In genomic region chr13:70871049-70871448, GRCm38 (mm10) we compare ENCODE assay signal across 20 mouse cellular contexts. TPM values are rescaled to one million over a fixed set of nuclear protein-coding genes. Genes with fewer than 3 reads are reported as not detected.
DNase-seq lines count a peak whose midpoint lies in the region; ATAC-seq and TF ChIP-seq lines count a peak whose summit lies in the region.
"Had no signal": no experiment of that assay in that cellular context is flagged by ENCODE, and none has a peak within 500 bp of the region (broad histone marks: within the 10 kb centered on the region; RNA-seq: fewer than 3 reads in every experiment).

No protein-coding gene starts in this region.

- ATAC-seq in midbrain, embryonic 14.5 days (ENCODE audit: low FRiP score, low TSS enrichment): no peak
- no peak for ATAC-seq in midbrain, embryonic 15.5 days (replicated peaks)
- ATAC-seq in forebrain, embryonic 15.5 days (replicated peaks): peak; percentile 58; the same call in 1 of the 2 replicates
- ATAC-seq: intestine, postnatal 0 days; liver, postnatal 0 days had no signal

- H3K9me3 ChIP-seq in midbrain, embryonic 14.5 days (ENCODE audit: control insufficient read depth, low read length): no peaks in the 10 kb centered on the region
- H3K9me3 ChIP-seq in midbrain, embryonic 15.5 days: no peaks in the 10 kb centered on the region
- H3K9me3 ChIP-seq in forebrain, embryonic 15.5 days: no peaks in the 10 kb centered on the region
- H3K9me3 ChIP-seq: hindbrain, embryonic 10.5 days had no signal

- H3K27me3 ChIP-seq in kidney, adult 2 months (replicated peaks; ENCODE audit: control insufficient read depth, insufficient read depth, low read length): no peaks in the 10 kb centered on the region
- no peaks in the 10 kb centered on the region for H3K27me3 ChIP-seq in midbrain, embryonic 14.5 days (ENCODE audit: control insufficient read depth, insufficient read depth, low read length)
- H3K27me3 ChIP-seq in midbrain, embryonic 15.5 days (replicated peaks): no peaks in the 10 kb centered on the region
- H3K27me3 ChIP-seq in forebrain, embryonic 15.5 days: no peaks in the 10 kb centered on the region

- no peak overlapping the region for H3K4me2 ChIP-seq in midbrain, embryonic 14.5 days (ENCODE audit: low read length)
- H3K4me2 ChIP-seq in midbrain, embryonic 15.5 days: no peak overlapping the region
- no peak overlapping the region for H3K4me2 ChIP-seq in forebrain, embryonic 15.5 days (replicated peaks)
- H3K4me2 ChIP-seq: midbrain, embryonic 11.5 days had no signal

- TF ChIP-seq CTCF in kidney, adult 2 months (conservative IDR thresholded peaks at IDR 0.05; ENCODE audit: insufficient read depth, insufficient read length, low read depth, low read length): no peak

- no peak overlapping the region for H3K27ac ChIP-seq in kidney, adult 2 months (ENCODE audit: insufficient read depth, low read depth, low read length)
- no peak overlapping the region for H3K27ac ChIP-seq in midbrain, embryonic 14.5 days (replicated peaks; ENCODE audit: low read depth, low read length)
- H3K27ac ChIP-seq in midbrain, embryonic 15.5 days: no peak overlapping the region
- H3K27ac ChIP-seq in forebrain, embryonic 15.5 days (replicated peaks): no peak overlapping the region
- H3K27ac ChIP-seq: hindbrain, embryonic 10.5 days had no signal

- 79% methylated on average over 3 of the region's 3 CpGs for WGBS in kidney, adult 2 months
- WGBS in midbrain, embryonic 14.5 days: 58% methylated on average over 3 of the region's 3 CpGs
- WGBS in midbrain, embryonic 15.5 days: 58% methylated on average over 3 of the region's 3 CpGs
- 8% methylated on average over 3 of the region's 3 CpGs for WGBS in forebrain, embryonic 15.5 days

- no peak overlapping the region for H3K4me3 ChIP-seq in kidney, adult 2 months (ENCODE audit: insufficient read depth, low read depth, low read length)
- no peak overlapping the region for H3K4me3 ChIP-seq in midbrain, embryonic 14.5 days (replicated peaks; ENCODE audit: low read depth, low read length)
- no peak overlapping the region for H3K4me3 ChIP-seq in midbrain, embryonic 15.5 days
- no peak overlapping the region for H3K4me3 ChIP-seq in forebrain, embryonic 15.5 days
- H3K4me3 ChIP-seq: hindbrain, embryonic 10.5 days; myocyte had no signal

- no peaks in the 10 kb centered on the region for H3K36me3 ChIP-seq in kidney, adult 2 months (ENCODE audit: control insufficient read depth, insufficient read depth, low read length)
- H3K36me3 ChIP-seq in midbrain, embryonic 14.5 days (ENCODE audit: control insufficient read depth, insufficient read depth, low read length): no peaks in the 10 kb centered on the region
- H3K36me3 ChIP-seq in midbrain, embryonic 15.5 days (replicated peaks): no peaks in the 10 kb centered on the region
- no peaks in the 10 kb centered on the region for H3K36me3 ChIP-seq in forebrain, embryonic 15.5 days
- H3K36me3 ChIP-seq: hindbrain, embryonic 10.5 days had no signal

- TF ChIP-seq POLR2A in kidney, adult 2 months (IDR thresholded peaks at IDR 0.05; ENCODE audit: low read depth, low read length): no peak

- peaks cover 9% of the 10 kb centered on the region for H3K4me1 ChIP-seq in kidney, adult 2 months (ENCODE audit: control insufficient read depth, insufficient read depth, low read length)
- 0 out of 2 replicates have a peak, but pooled peaks cover 3% of the 10 kb centered on the region for H3K4me1 ChIP-seq in midbrain, embryonic 14.5 days (ENCODE audit: control insufficient read depth, insufficient read depth, low read length)
- no peaks in the 10 kb centered on the region for H3K4me1 ChIP-seq in midbrain, embryonic 15.5 days
- H3K4me1 ChIP-seq in forebrain, embryonic 15.5 days: peaks cover 11% of the 10 kb centered on the region
- H3K4me1 ChIP-seq: hindbrain, embryonic 10.5 days had no signal

- DNase-seq in kidney, adult 2 months: peak; percentile 19
- no peak for DNase-seq in kidney, adult 18-20 months
- peak; percentile 58 for DNase-seq in midbrain, embryonic 14.5 days
- DNase-seq in NIH3T3 (ENCODE audit: low read depth): peak; percentile 20
- no peak for DNase-seq in spleen, postnatal 14 days (ENCODE audit: low spot score in 2 of 2)
- no peak for DNase-seq in gastrocnemius, postnatal 25 days
- DNase-seq: cerebellum, adult 9-11 months; gastrocnemius, postnatal 10 days; layer of hippocampus, adult 9-11 months; liver; liver, postnatal 0 days; lung, postnatal 36 days; thymus, postnatal 36 days had no signal

- H3K9ac ChIP-seq in midbrain, embryonic 14.5 days (replicated peaks; ENCODE audit: low read length): no peak overlapping the region
- no peak overlapping the region for H3K9ac ChIP-seq in midbrain, embryonic 15.5 days
- no peak overlapping the region for H3K9ac ChIP-seq in forebrain, embryonic 15.5 days (replicated peaks)
- H3K9ac ChIP-seq: liver, postnatal 0 days had no signal

RNA-seq across cellular contexts. Expression of gene Adamts16, which starts 29.4 kb away (rescaled TPM):
- polyA plus RNA-seq in kidney, adult 2 months (2012; rRNA removed): 1.2 and 1.4 TPM in 2 replicates
- polyA plus RNA-seq in midbrain, embryonic 14.5 days (2014; fragmentation: Nextera tagmentation; extraction: Ambion mirVana): 1.4 TPM in 2 replicates
- polyA plus RNA-seq in midbrain, embryonic 15.5 days (2015; fragmentation: Nextera tagmentation; extraction: Ambion mirVana): 1.9 and 2.4 TPM in 2 replicates
- 0.45 and 0.65 TPM in 2 replicates for polyA plus RNA-seq in forebrain, embryonic 15.5 days (2015; fragmentation: Nextera tagmentation; extraction: Ambion mirVana)
- total RNA-seq in gastrocnemius, postnatal 25 days (2021): 1 to 10 TPM in 1 of 2 experiments, under 1 TPM in 1; 0.90 to 1.1 TPM
- total RNA-seq: heart, adult 8-10 months had no signal

Comparison
In these comparisons a context has a peak if more than half of its experiments do, and no peak if none do; other contexts are left out.
1. DNase-seq: peak in kidney, adult 2 months (single experiment), midbrain, embryonic 14.5 days (single experiment) and NIH3T3 (single experiment); none in kidney, adult 18-20 months (single experiment), spleen, postnatal 14 days (0 of 2) and gastrocnemius, postnatal 25 days (single experiment).